Mouse (Mus musculus) myocyte (in vitro differentiated cells): Measurements from ENCODE around the gene Olfr313. TPM values are rescaled to one million over a fixed set of nuclear protein-coding genes. Genes with fewer than 3 reads are reported as not detected.

Experiments used
- H3K27me3 ChIP-seq: one replicate; pipeline ENCODE4 v1.6.1; 2011; ENCODE audit not compliant: control insufficient read depth, insufficient read depth, insufficient read length
- H3K36me3 ChIP-seq: one replicate; pipeline ENCODE4 v1.6.1; 2011; ENCODE audit not compliant: control insufficient read depth, insufficient read depth
- H3K4me2 ChIP-seq: one replicate; pipeline ENCODE4 v1.6.1; 2011; ENCODE audit warnings: low read depth, control low read depth
- H3K4me3 ChIP-seq: one replicate; pipeline ENCODE4 v1.5.1; 2011; ENCODE audit warnings: mild to moderate bottlenecking, control low read depth, moderate library complexity
- H3K79me2 ChIP-seq: one replicate; pipeline ENCODE4 v1.6.1; 2011; ENCODE audit not compliant: control insufficient read depth, insufficient read depth
- H3ac ChIP-seq: one replicate; pipeline ENCODE4 v1.6.1; 2011; ENCODE audit not compliant: control insufficient read depth, insufficient read length
- CEBPB ChIP-seq: IDR thresholded peaks from 2 replicates; pipeline ENCODE4 v1.6.1; 2011; ENCODE audit warnings: mild to moderate bottlenecking, moderate library complexity; ENCODE audit not compliant: poor library complexity, insufficient read depth, severe bottlenecking
- E2F4 ChIP-seq: IDR thresholded peaks from one replicate; pipeline ENCODE4 v1.6.1; 2011; ENCODE audit warnings: mild to moderate bottlenecking, control low read depth, moderate library complexity; ENCODE audit not compliant: insufficient read depth
- MAX ChIP-seq: IDR thresholded peaks from one replicate; pipeline ENCODE4 v1.6.1; 2011; ENCODE audit warnings: low read depth, mild to moderate bottlenecking, control low read depth
- MYOD1 ChIP-seq, 3 experiments: IDR thresholded peaks; one replicate each; pipeline ENCODE4 v1.6.1; 2011; ENCODE audit warnings: control low read depth in 2 of 3, low read depth in 2 of 3, mild to moderate bottlenecking in 2 of 3, moderate library complexity in 1 of 3; ENCODE audit not compliant: insufficient read length in 2 of 3, control insufficient read depth in 1 of 3
- MYOG ChIP-seq, 3 experiments: IDR thresholded peaks; one replicate each; pipeline ENCODE4 v1.6.1; 2011; ENCODE audit warnings: control low read depth in 2 of 3, low read depth in 2 of 3, mild to moderate bottlenecking in 2 of 3; ENCODE audit not compliant: insufficient read length in 2 of 3, control insufficient read depth in 1 of 3, insufficient read depth in 1 of 3
- POLR2A ChIP-seq: IDR thresholded peaks from one replicate; pipeline ENCODE4 v1.6.1; 2011; ENCODE audit warnings: low read depth, mild to moderate bottlenecking, control low read depth, moderate library complexity; ENCODE audit not compliant: insufficient read length
- POLR2AphosphoS2 ChIP-seq: IDR thresholded peaks from one replicate; pipeline ENCODE4 v1.6.1; 2011; ENCODE audit warnings: low read depth, control low read depth; ENCODE audit not compliant: insufficient read length
- REST ChIP-seq: IDR thresholded peaks from one replicate; pipeline ENCODE4 v1.6.1; 2011; ENCODE audit warnings: mild to moderate bottlenecking, control low read depth, moderate library complexity; ENCODE audit not compliant: insufficient read depth, insufficient read length
- SRF ChIP-seq: IDR thresholded peaks from one replicate; pipeline ENCODE4 v1.6.1; 2011; ENCODE audit warnings: low read depth; ENCODE audit not compliant: control insufficient read depth, insufficient read length
- TCF12 ChIP-seq: IDR thresholded peaks from one replicate; pipeline ENCODE4 v1.6.1; 2011; ENCODE audit warnings: mild to moderate bottlenecking, control low read depth; ENCODE audit not compliant: poor library complexity, insufficient read depth, severe bottlenecking
- TCF3 ChIP-seq: IDR thresholded peaks from one replicate; pipeline ENCODE4 v1.6.1; 2011; ENCODE audit warnings: low read depth, control low read depth; ENCODE audit not compliant: insufficient read length
- USF1 ChIP-seq: IDR thresholded peaks from one replicate; pipeline ENCODE4 v1.6.1; 2011; ENCODE audit warnings: low read depth, mild to moderate bottlenecking, control low read depth, moderate library complexity
- polyA plus RNA-seq: library from polyadenylated mRNA; unstranded; fragments of >200 nt; fragmentation: generic; extraction: Trizol; gene quantifications from one replicate; pipeline ENCODE4 v1.2.1, GENCODE M21; 2012; ENCODE audit warnings: missing spikeins

Gene Olfr313
- polyA plus RNA-seq, 1 experiment, result not detected

DNA sequence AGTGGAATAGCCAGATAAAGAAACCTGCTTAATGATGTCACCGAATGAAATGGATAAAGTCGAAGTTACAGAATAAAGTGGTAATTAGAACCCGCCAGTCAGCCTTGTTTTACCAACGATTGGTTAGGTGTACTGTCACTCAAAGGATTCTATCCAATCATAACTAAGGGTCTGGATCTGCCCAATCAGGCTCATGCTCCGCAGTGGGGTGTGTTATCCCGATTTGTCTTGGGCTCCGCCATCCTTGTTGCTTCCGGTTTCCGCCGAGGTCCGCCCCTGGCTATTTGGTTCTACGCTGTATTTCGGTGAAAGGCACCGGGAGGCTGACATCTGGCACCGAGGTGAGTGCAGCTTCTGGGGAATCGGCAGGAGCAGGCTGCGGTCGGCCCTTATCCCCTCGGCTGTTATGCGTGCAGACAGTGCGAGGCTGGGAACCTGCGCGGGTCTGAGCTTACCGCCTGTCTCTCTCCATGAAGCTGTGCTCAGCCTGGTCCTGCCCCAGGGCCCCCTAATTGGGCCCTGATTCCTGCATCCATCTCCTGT is 32.2 kb downstream of the Olfr313 start, which contains the start of gene Gm12258:
Gene Gm12258 (plus strand): TSS at position 240 of the 543 bp plus-strand sequence.
- Histone ChIP-seq H3K4me3 (peak within 1 kb of the TSS; percentile 46), H3ac (peak within 1 kb of the TSS; percentile 89), H3K36me3 (peaks cover 15% of the 10 kb centered on the region), H3K79me2 (no peaks in the 10 kb centered on the region), H3K27me3 (no peaks in the 10 kb centered on the region), H3K4me2 (peak within 1 kb of the TSS; percentile 65)
- TF ChIP-seq E2F4 (peak; percentile 22), POLR2A (peak; percentile 60), CEBPB (peak; percentile 67), MYOG (IDR thresholded peaks at IDR 0.05; ENCODE audit: control insufficient read depth in 1 of 3, insufficient read depth in 1 of 3, insufficient read length in 2 of 3, low read depth in 2 of 3) (no peak), MAX (no peak), SRF (no peak), TCF12 (no peak), MYOD1 (IDR thresholded peaks at IDR 0.05; ENCODE audit: control insufficient read depth in 1 of 3, insufficient read length in 2 of 3, low read depth in 2 of 3) (no peak), REST (no peak), TCF3 (no peak), USF1 (no peak), POLR2AphosphoS2 (peak; percentile 45)

DNA sequence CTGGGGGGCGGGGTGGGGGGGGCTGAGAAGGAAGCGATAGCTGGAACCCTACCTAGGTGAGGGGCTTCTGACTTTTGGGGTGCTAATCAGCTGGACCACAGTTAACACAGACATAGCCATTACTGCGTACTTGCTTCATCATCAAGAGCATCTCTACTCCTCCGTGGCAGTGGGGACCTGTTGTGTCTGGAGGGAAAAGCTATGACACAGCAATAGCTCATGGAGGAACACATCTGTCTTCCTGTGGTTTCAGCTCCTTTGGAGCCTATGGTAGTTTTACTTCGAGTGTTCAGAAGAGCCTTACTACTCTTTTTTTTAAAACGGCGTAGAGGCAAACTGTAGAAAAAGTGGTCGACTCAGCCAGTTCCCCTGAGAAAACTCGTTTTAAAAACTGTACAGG is 32.8 kb downstream of the Olfr313 start:
- H3K27me3 ChIP-seq, result no peaks in the 10 kb centered on the region
- TF ChIP-seq MYOD1 (IDR thresholded peaks at IDR 0.05; ENCODE audit: control insufficient read depth in 1 of 3, insufficient read length in 2 of 3, low read depth in 2 of 3), result no peak
- TF ChIP-seq SRF, result no peak
- TF ChIP-seq REST, result no peak
- TF ChIP-seq TCF12, result no peak
- no peak for TF ChIP-seq E2F4
- no peak for TF ChIP-seq TCF3
- no peak for TF ChIP-seq USF1
- no peak for TF ChIP-seq CEBPB
- TF ChIP-seq MYOG (IDR thresholded peaks at IDR 0.05; ENCODE audit: control insufficient read depth in 1 of 3, insufficient read depth in 1 of 3, insufficient read length in 2 of 3, low read depth in 2 of 3), result no peak
- no peak for TF ChIP-seq POLR2AphosphoS2
- no peak for TF ChIP-seq POLR2A
- TF ChIP-seq MAX, result no peak
- H3K79me2 ChIP-seq, result no peaks in the 10 kb centered on the region
- H3ac ChIP-seq, result peak overlapping the region; percentile 89
- peaks cover 15% of the 10 kb centered on the region for H3K36me3 ChIP-seq
- peak overlapping the region; percentile 46 for H3K4me3 ChIP-seq
- peak overlapping the region; percentile 65 for H3K4me2 ChIP-seq

DNA sequence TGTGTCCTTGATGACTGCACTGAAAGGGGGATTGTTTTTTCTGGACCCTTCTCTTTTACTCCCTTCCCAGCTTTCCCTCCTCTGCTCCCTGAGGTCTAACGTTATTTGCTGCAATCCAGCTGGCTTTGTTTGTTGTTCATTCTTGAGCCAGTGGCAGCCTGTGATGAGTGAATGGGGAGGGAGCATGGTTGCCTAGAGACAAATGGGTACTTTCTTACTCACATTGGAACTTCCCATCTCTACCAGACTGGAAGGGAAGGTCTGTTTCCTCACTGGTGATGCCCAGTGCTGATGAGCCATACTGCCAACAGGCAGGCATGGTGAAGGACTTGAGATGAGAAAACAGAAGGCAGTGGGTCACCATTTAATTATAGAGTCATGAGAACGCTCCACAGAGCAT is 34.9 kb downstream of the Olfr313 start:
- TF ChIP-seq POLR2A, result no peak
- TF ChIP-seq SRF, result no peak
- no peak for TF ChIP-seq MYOG (IDR thresholded peaks at IDR 0.05; ENCODE audit: control insufficient read depth in 1 of 3, insufficient read depth in 1 of 3, insufficient read length in 2 of 3, low read depth in 2 of 3)
- no peaks in the 10 kb centered on the region for H3K79me2 ChIP-seq
- peaks cover 19% of the 10 kb centered on the region for H3K36me3 ChIP-seq
- H3K4me2 ChIP-seq, result no peak overlapping the region
- H3K4me3 ChIP-seq, result no peak overlapping the region
- no peaks in the 10 kb centered on the region for H3K27me3 ChIP-seq
- H3ac ChIP-seq, result no peak overlapping the region

DNA sequence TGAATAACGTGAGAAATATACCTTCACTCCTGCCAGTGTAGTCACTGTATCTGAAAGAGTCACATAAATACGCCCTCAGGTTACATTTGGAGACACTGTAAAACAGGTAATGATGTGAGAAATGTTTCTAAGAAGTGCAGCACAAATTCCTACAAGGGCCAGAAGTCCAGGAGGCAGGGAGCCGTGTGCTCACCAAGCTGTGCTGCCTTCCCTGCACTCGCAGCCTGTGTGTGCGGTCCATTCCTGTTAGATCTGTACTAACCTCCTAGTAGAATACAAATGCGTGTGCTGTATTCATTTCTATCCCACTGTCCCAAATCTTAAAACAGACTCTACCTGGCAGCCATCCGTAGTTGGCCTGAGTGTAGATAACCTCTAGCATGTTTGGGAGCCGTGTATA is 45.9 kb downstream of the Olfr313 start:
- peaks cover 43% of the 10 kb centered on the region for H3K36me3 ChIP-seq

DNA sequence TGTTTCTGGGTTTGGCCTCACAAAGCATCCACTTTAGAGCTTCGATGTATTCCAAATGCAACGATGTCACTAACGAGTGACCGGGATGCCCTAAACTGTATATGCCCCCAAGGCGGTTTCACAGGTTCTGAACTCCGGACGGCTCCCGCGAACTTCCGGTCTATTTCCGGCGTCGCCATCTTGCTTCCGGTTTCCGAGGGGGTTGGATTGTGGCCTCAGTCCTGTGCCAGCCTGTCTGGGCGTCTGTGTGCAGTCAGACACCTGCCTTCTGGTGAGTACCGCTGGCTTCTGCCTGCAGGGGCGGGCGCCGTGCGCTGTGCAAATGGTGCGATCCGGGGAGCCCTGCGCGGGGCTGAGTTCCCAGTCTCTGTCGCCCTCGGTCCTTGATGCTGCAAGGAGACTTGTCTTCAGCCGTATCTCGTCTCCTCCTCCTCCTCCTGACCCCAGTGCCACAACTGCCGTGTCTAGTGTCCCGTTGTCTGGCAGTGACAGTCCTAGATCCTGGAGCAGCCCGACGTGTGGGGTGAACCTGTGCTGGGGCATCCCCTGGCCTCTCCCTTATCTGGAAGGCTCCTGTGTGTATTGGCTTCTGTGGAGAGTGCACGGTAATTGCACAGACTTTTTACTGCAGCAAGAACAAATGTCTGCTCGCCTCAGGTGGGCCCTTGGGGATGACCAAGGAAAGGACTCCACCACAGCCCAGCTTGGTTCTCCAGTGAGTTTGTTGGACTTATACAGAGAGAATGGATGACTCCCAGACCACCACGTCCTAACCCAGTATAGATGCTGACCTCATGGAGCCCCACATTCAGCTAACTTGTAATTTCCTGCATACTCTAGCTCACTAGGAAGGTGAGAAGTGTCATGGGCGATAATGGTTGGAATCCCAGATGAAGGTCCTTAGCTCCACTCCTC is 52.5 kb downstream of the Olfr313 start, which contains the start of gene 2810021J22Rik:
Gene 2810021J22Rik (plus strand): TSS at position 178 of the 915 bp plus-strand sequence.
- Histone ChIP-seq H3K36me3 (no peaks in the 10 kb centered on the region), H3ac (peak within 1 kb of the TSS; percentile 7), H3K4me3 (peak within 1 kb of the TSS; percentile 53), H3K4me2 (peak within 1 kb of the TSS; percentile 79), H3K27me3 (no peaks in the 10 kb centered on the region), H3K79me2 (no peaks in the 10 kb centered on the region)
- TF ChIP-seq MYOG (IDR thresholded peaks at IDR 0.05; ENCODE audit: control insufficient read depth in 1 of 3, insufficient read depth in 1 of 3, insufficient read length in 2 of 3, low read depth in 2 of 3) (peak in 1 of 3 experiments; percentile 53), MYOD1 (IDR thresholded peaks at IDR 0.05; ENCODE audit: control insufficient read depth in 1 of 3, insufficient read length in 2 of 3, low read depth in 2 of 3) (peak in 2 of 3 experiments; percentile 21 to 40), SRF (no peak), TCF3 (no peak), POLR2AphosphoS2 (peak; percentile 69), MAX (no peak), TCF12 (no peak), E2F4 (no peak), POLR2A (peak; percentile 82)

More for the DNA sequence above, 45.9 kb downstream of the Olfr313 start:
- Histone ChIP-seq H3ac (no peak overlapping the region), H3K27me3 (no peaks in the 10 kb centered on the region), H3K79me2 (no peaks in the 10 kb centered on the region), H3K4me2 (no peak overlapping the region), H3K4me3 (no peak overlapping the region)
- TF ChIP-seq TCF3, result no peak
- TF ChIP-seq POLR2AphosphoS2, result peak; percentile 93
- TF ChIP-seq POLR2A, result peak; percentile 41
